Mouse (Mus musculus) heart, embryonic 16.5 days (tissue): Measurements from ENCODE around the gene Appl2. TPM values are rescaled to one million over a fixed set of nuclear protein-coding genes. Genes with fewer than 3 reads are reported as not detected.

Experiments
- polyA plus RNA-seq: library from polyadenylated mRNA; unstranded; fragments of >200 nt; fragmentation: Nextera tagmentation; extraction: Ambion mirVana; gene quantifications from 2 replicates; pipeline ENCODE4 v1.2.1, GENCODE M21; 2015

Gene Appl2
- polyA plus RNA-seq, 1 experiment from 2014 or later: 42.1 TPM

Other genes with a start within 250 kb of the Appl2 start
- 11.0 and 11.3 TPM in 2 replicates for gene Aldh1l2, start 114.6 kb downstream of the Appl2 start, polyA plus RNA-seq
- 25.1 and 25.2 TPM in 2 replicates for gene Washc4, start 105.0 kb downstream of the Appl2 start, polyA plus RNA-seq
- 27.4 and 36.4 TPM in 2 replicates for gene 1500009L16Rik, start 74.1 kb upstream of the Appl2 start, polyA plus RNA-seq